Mouse (Mus musculus) megakaryocyte-erythroid progenitor cell, adult 5-6 weeks (primary cell): Measurements from ENCODE around the gene Clec16a. TPM values are rescaled to one million over a fixed set of nuclear protein-coding genes. Genes with fewer than 3 reads are reported as not detected.

Experiments used
- ATAC-seq: replicated peaks from 2 replicates; pipeline ENCODE4 v1.8.0; 2016; ENCODE audit warnings: mild to moderate bottlenecking, inconsistent platforms; ENCODE audit not compliant: severe bottlenecking, poor library complexity, low FRiP score, low TSS enrichment
- total RNA-seq, 2 experiments: library from RNA; stranded (forward) in 1 of 2; stranded (reverse) in 1 of 2; fragments of 200-1000, 215-1000 nt in 1 of 2; fragments of >200 nt in 1 of 2; fragmentation: Nextera tagmentation in 1 of 2; gene quantifications; 2 replicates each; pipeline ENCODE4 v1.2.3; 2014 to 2017

Gene Clec16a
- total RNA-seq, 2 experiments from 2014 or later: 6.3 to 13.2 TPM

DNA sequence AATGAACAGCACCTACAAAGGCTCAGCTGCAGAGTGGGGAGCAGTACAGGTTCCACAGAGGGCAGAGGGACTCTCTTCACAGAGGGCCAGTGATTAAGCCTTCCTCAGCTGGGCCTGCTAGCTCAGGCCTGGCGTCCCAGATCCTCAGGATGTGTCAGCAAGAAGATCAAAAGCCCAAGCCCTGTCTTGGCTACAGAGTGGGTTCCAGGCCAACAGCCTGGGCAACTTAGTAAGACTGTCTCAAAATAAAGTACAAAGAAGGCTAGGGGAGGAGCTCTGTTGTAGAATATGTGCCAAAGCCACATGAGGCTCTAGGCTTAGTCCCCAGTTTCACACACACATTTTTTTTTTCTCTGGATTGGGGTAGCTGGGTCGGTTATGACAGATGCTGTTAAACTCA is 29.8 kb downstream of the Clec16a start:
- no peak for ATAC-seq

GRCm38 (mm10) chr16:10575915-10576314 is 30.8 kb downstream of the Clec16a start:
- no peak for ATAC-seq

GRCm38 (mm10) chr16:10577548-10577947 is 32.4 kb downstream of the Clec16a start:
- no peak for ATAC-seq

- ATAC-seq: no peak
Measured at GRCm38 (mm10) chr16:10578376-10578775, 33.2 kb downstream of the Clec16a start.

GRCm38 (mm10) chr16:10581234-10581898 is 36.2 kb downstream of the Clec16a start:
- no peak for ATAC-seq

DNA sequence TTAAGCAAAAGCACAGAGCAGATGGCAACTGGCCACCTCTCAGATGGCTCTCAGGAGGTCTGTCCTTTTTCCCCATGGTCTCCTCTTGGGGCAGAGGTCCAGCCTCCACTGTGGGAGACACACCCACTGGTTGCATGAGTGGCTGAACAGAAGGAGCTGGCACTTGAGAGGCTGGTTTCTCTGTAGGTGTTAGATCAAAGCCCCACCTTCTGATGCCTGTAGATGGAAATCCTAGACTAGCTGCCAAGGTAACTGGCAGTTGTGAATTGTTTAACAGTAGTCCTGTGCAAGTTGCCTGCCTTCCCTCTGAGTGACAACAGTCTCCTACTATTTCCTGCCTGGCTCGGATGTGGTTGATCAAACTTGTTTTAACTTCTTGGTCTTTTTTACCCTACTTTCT is 40.0 kb downstream of the Clec16a start:
- ATAC-seq: 0 out of 2 replicates have a peak, but pooled peaks have one; percentile 18

DNA sequence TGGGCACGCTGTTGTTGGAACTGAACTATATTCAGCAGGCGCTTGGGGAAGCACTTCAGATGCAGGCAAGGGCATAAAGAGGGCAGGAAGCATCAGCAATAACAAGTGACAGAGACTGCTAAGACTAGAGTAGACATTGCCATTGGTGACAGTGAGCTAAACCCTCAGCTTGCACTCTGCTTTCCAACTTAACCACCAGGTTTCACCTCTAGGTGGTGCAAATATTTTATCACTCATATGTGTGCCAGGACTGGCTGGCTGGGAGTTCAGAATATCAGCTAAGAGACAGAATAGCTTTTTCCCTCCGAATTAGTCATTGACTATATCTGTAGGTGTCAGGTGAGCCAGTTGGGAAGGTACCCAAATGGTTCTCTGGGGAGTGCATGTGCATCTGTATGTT is 41.4 kb downstream of the Clec16a start:
- ATAC-seq: peak; percentile 71

DNA sequence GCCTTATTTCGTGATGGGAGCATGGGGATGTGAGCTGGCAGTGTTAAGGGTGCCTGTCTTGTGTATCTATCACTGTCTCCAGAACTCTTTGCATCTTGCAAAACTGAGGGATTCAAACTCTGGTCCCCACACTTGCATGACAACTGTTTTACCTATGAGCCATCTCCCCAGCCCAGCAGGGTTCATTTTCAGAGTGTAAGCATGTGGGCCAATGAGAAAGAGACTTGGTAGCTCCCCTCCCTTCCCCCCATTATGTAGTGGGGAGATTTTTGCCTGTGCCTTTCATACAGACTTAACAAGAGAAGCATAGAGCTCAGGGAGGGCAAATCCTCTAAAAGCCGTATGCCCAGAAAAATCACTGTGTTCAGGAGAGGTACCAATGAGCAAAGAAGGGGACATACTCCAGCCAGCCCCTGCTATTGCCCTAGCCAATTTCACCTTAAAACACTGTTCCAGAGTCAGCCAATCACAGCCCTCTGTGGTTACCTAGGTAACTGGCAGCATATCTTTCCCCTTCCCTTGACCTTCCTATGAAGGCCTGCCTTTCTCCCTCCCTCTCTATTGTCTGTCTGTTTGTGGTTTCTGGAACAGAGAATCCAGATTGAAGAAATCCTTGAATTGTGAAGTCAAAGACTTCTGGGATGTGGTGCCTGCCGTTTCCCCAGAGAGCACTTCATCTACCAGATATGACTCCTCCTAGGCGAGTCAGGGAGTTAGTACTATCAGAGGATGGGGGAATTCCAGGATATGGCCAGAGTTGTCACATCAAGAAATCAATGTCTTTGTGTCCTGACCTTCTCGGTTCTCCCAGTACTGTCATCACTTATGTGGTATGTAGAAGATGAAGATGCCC is 55.0 kb downstream of the Clec16a start:
- no peak for ATAC-seq

DNA sequence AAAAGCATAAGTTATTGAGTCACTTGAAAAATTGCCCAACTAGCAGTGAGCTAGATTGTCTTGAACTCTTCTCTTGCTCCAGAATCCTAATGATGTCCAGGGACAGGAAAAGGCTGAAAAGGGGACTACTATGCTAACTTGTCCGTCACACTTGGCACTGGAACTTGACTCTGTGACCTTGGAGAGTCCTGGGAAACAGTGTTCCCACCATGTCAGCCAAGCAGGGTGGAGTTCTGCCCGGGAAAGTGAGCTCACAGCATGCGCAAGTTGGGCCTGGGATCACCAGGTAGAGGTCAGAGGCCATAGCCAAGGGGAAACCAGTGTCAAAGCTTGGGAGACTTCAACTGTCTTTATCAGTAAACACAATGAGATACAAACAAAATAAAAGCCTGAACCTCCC is 62.7 kb downstream of the Clec16a start:
- no peak for ATAC-seq

GRCm38 (mm10) chr16:10609921-10610320 is 64.8 kb downstream of the Clec16a start:
- ATAC-seq: no peak

GRCm38 (mm10) chr16:10610801-10611200 is 65.7 kb downstream of the Clec16a start:
- ATAC-seq: no peak

DNA sequence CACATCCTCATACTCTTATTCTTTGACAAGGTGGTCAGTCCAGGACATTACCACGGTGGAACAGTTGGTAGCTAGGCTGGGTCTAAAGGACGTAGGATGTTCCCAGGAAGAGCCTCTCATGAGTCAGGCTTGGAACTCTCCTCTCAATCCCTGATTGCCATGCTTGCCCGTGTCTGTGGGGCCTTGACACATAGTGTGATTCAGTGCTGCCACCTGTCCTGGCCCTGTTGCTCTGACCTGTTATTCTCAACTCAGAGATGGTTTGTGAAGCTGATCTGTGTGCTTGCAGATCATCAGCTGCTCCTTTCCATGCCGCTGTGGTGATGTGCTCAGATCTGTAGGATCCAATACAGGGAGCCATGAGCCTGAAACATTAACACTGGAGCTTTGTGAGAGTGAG is 66.2 kb downstream of the Clec16a start:
- ATAC-seq: no peak

GRCm38 (mm10) chr16:10613996-10614395 is 68.9 kb downstream of the Clec16a start:
- no peak for ATAC-seq

DNA sequence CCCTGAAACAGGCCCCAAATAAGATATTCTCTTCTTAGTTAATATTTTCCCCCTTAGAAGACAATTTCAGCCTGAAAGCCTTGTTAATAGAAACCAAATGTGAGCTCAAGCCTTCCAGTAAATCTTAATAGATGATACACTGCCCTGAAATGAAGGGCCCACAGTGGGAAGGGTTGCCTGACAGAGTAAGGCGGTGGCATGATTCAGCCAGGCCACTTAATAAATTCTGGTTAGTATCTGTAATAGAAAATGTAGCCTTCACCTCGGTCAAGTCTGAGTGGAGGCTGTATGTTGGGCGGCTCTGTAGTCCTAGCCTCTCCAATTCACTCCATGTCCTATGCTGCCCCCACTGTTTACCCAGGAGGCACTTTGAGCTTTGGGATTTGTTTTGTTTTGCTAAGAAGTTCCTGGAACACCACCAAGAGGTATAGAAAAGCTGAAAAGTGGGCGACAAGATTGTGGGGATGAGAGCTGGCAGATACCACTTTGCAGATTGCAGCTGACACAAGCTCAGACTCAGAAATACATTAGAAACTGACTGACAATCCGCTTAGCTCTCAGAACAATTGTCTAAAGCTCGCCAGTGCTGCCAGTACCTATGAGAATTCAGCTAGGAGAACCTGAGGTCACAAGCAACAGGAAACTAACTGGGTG is 75.9 kb downstream of the Clec16a start:
- ATAC-seq: no peak

DNA sequence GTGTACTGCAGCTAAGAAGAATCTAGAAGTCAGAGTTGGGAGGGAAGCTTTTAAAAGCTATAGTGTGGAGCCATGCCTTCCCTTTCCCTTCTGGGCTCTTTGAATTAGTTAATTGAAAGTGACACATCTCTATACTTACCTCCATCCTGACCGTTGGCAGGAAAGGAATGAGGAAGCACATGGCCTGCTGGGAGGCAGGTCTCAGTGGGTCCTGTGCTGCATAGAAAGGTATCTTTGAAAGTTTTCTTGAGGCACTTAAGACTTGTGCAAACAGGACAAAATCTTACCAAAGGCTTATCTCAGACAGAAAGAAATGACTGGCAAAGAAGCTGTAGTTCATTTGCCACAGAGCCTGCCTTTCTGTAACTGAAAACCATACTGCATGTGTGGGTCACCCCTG is 76.6 kb downstream of the Clec16a start:
- no peak for ATAC-seq

DNA sequence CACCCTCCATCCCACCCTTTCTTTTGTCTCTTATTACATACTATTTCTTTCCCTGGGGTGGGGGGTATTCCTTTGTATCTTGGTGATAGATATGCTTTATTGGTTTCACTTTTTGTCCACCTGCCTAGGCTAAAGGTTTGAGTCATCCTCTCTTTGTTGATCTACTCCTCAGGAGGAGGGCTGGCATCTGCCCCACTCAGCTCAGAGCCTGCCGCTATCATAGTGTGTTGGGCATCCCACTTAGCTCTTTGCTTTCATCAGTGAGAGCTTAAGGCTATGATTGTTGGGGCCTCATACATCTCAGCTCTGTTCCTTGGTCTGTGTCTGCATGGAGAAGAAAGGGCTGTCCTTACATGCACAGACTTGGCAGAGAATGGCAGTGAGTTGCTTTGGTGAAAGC is 81.0 kb downstream of the Clec16a start:
- no peak for ATAC-seq

DNA sequence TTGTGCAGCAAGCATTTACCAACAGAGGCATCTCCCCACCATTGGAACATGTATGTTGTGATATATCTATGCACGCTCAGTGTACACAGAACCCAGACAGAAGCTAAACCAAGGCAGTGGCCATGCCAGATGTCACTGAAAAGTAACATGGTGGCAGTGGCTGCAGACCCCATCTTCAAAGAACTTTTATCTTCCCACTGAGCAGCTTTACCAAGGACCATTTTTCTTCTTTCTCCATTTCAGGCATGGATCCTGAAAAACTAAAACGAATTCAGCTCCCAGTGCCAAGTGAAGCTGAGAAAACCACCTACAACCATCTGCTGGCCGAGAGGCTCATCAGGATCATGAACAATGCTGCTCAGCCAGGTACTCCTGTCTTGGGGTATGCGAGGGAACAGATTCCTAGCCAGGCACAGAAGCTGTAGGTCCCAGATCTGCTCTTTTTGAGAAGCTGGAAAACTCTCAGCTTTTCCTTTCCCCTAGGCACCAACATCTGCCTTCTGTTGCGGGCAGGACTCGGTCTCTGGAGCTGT is 82.1 kb downstream of the Clec16a start:
- no peak for ATAC-seq

- no peak for ATAC-seq
Measured at GRCm38 (mm10) chr16:10628030-10628555, 83.0 kb downstream of the Clec16a start.

- peak; percentile 89 for ATAC-seq
Measured at GRCm38 (mm10) chr16:10628960-10629359, 83.8 kb downstream of the Clec16a start.

DNA sequence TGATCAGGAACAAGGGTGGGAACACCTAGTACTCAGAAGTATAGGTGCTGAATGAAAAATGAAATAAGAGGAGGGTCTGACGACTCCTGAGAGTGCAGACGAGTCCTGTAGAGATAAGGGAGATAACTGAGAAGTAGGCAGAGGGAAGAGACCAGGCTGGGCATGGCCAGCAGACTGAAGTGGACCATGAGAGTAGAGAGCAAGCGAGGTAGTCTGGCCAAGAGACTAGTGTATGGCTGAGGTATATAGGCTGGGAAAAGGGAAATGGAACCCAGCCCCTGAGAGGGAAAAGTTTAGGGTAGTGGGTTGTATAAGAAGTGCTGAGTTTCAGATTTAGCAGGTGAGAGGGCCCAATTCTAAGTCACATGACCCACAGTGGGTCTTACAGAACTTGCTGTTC is 84.2 kb downstream of the Clec16a start:
- peak; percentile 22; the same call in 1 of the 2 replicates for ATAC-seq
